Mouse (Mus musculus) heart, embryonic 13.5 days (tissue): Measurements from ENCODE around the gene Fbxl18. TPM values are rescaled to one million over a fixed set of nuclear protein-coding genes. Genes with fewer than 3 reads are reported as not detected.
A peak's percentile ranks its signal among the peaks of the same experiment; 100 is the strongest.

Source experiments
- ATAC-seq: fragments of 200-750 bp; cut with Nextera tagmentation; 2 replicates; pipeline ENCODE4 v1.8.0; 2017; ENCODE audit warnings: moderate TSS enrichment; ENCODE audit not compliant: insufficient number of reproducible peaks, low FRiP score, low TSS enrichment; ENCODE audit errors: extremely low read depth
- H3K27ac ChIP-seq: fragments of 300-500 bp; sonication (generic); replicated peaks from 2 replicates; pipeline ENCODE4 v1.5.1; 2015; ENCODE audit warnings: moderate library complexity, mild to moderate bottlenecking, inconsistent platforms
- H3K27me3 ChIP-seq: fragments of 300-500 bp; sonication (generic); replicated peaks from 2 replicates; pipeline ENCODE4 v1.6.1; 2015; ENCODE audit warnings: mild to moderate bottlenecking, inconsistent platforms
- H3K36me3 ChIP-seq: fragments of 300-500 bp; sonication (generic); 2 replicates; pipeline ENCODE4 v1.6.1; 2015; ENCODE audit warnings: mild to moderate bottlenecking, inconsistent platforms
- H3K4me1 ChIP-seq: fragments of 300-500 bp; sonication (generic); 2 replicates; pipeline ENCODE4 v1.6.1; 2015; ENCODE audit warnings: inconsistent platforms
- H3K4me2 ChIP-seq: fragments of 300-500 bp; sonication (generic); 2 replicates; pipeline ENCODE4 v1.6.1; 2015; ENCODE audit warnings: inconsistent platforms, mild to moderate bottlenecking, moderate library complexity
- H3K4me3 ChIP-seq: fragments of 300-500 bp; sonication (generic); 2 replicates; pipeline ENCODE4 v1.5.1; 2015; ENCODE audit warnings: moderate library complexity, mild to moderate bottlenecking, inconsistent platforms
- H3K9ac ChIP-seq: fragments of 300-500 bp; sonication (generic); 2 replicates; pipeline ENCODE4 v1.6.1; 2015; ENCODE audit warnings: inconsistent platforms, mild to moderate bottlenecking, moderate library complexity
- H3K9me3 ChIP-seq: fragments of 300-500 bp; sonication (generic); 2 replicates; pipeline ENCODE4 v1.6.1; 2016; ENCODE audit warnings: inconsistent platforms
- WGBS: fragments of 180-500 bp; shearing (Covaris S2); methylation state at CpG from one replicate; pipeline ENCODE4 v1.1.7; 2015; ENCODE audit warnings: mixed read lengths; 5-methylcytosine and 5-hydroxymethylcytosine counted together
- polyA plus RNA-seq: library from polyadenylated mRNA; unstranded; fragments of >200 nt; fragmentation: Nextera tagmentation; extraction: Ambion mirVana; gene quantifications from 2 replicates; pipeline ENCODE4 v1.2.1, GENCODE M21; 2015

Fbxl18 gene
- polyA plus RNA-seq: 8.7 and 9.5 TPM in 2 replicates

- ATAC-seq: peak; percentile 94
- Histone ChIP-seq H3K9me3 (no peaks in the 10 kb centered on the region), H3K27ac (peak within 1 kb of the TSS; percentile 83), H3K4me2 (peak within 1 kb of the TSS; percentile 98), H3K4me3 (peak within 1 kb of the TSS; percentile 84), H3K27me3 (no peaks in the 10 kb centered on the region), H3K9ac (peak within 1 kb of the TSS; percentile 94), H3K36me3 (peaks cover 28% of the 10 kb centered on the region), H3K4me1 (peaks cover 23% of the 10 kb centered on the region)
- under 1% methylated on average over 40 of the region's 40 CpGs for WGBS
Observed at GRCm38 (mm10) chr5:142894918-142895613, at the start of gene Fbxl18. Gene Fbxl18 (minus strand): TSS chr5:142895421.

- Histone ChIP-seq H3K9me3 (0 out of 2 replicates have a peak, but pooled peaks cover 6% of the 10 kb centered on the region), H3K27me3 (no peaks in the 10 kb centered on the region), H3K36me3 (no peaks in the 10 kb centered on the region), H3K4me1 (peaks cover 10% of the 10 kb centered on the region), H3K4me3 (no peak overlapping the region), H3K9ac (no peak overlapping the region), H3K27ac (no peak overlapping the region), H3K4me2 (no peak overlapping the region)
- no peak for ATAC-seq
- 63% methylated on average over 2 of the region's 2 CpGs for WGBS
Observed at GRCm38 (mm10) chr5:142940393-142940792, 45.2 kb upstream of the Fbxl18 start.

- Histone ChIP-seq H3K27ac (no peak overlapping the region), H3K9me3 (0 out of 2 replicates have a peak, but pooled peaks cover 6% of the 10 kb centered on the region), H3K27me3 (no peaks in the 10 kb centered on the region), H3K36me3 (no peaks in the 10 kb centered on the region), H3K4me2 (peak overlapping the region; percentile 24), H3K4me1 (peaks cover 10% of the 10 kb centered on the region), H3K4me3 (no peak overlapping the region), H3K9ac (0 out of 2 replicates have a peak overlapping the region, but pooled peaks have one; percentile 28)
- ATAC-seq: no peak
- 38% methylated on average over 19 of the region's 19 CpGs for WGBS
Observed at GRCm38 (mm10) chr5:142937956-142938727, 42.9 kb upstream of the Fbxl18 start.

- WGBS: 4% methylated on average over 17 of the region's 17 CpGs
- H3K9me3 ChIP-seq: 0 out of 2 replicates have a peak, but pooled peaks cover 6% of the 10 kb centered on the region
- no peaks in the 10 kb centered on the region for H3K36me3 ChIP-seq
- H3K4me3 ChIP-seq: peak overlapping the region; percentile 43
- ATAC-seq: no peak
- peak overlapping the region; percentile 68 for H3K27ac ChIP-seq
- peak overlapping the region; percentile 70 for H3K4me2 ChIP-seq
- H3K4me1 ChIP-seq: peaks cover 18% of the 10 kb centered on the region
- peak overlapping the region; percentile 76 for H3K9ac ChIP-seq
- H3K27me3 ChIP-seq: no peaks in the 10 kb centered on the region
Observed at GRCm38 (mm10) chr5:142936336-142936719, 41.1 kb upstream of the Fbxl18 start.

- Histone ChIP-seq H3K27me3 (no peaks in the 10 kb centered on the region), H3K9ac (peak overlapping the region; percentile 76), H3K4me2 (peak overlapping the region; percentile 70), H3K9me3 (0 out of 2 replicates have a peak, but pooled peaks cover 4% of the 10 kb centered on the region), H3K36me3 (no peaks in the 10 kb centered on the region), H3K4me3 (peak overlapping the region; percentile 43), H3K27ac (peak overlapping the region; percentile 68), H3K4me1 (peaks cover 24% of the 10 kb centered on the region)
- 18% methylated on average over 13 of the region's 13 CpGs for WGBS
- peak; percentile 55; the same call in 1 of the 2 replicates for ATAC-seq
Observed at GRCm38 (mm10) chr5:142935642-142936335, 40.6 kb upstream of the Fbxl18 start.

GRCm38 (mm10) chr5:142932731-142933130 lies 37.5 kb upstream of the Fbxl18 start:
- Histone ChIP-seq H3K27ac (no peak overlapping the region), H3K4me1 (peaks cover 36% of the 10 kb centered on the region), H3K4me3 (no peak overlapping the region), H3K4me2 (no peak overlapping the region), H3K9ac (no peak overlapping the region), H3K27me3 (no peaks in the 10 kb centered on the region), H3K36me3 (no peaks in the 10 kb centered on the region), H3K9me3 (no peaks in the 10 kb centered on the region)
- no peak for ATAC-seq
- WGBS: 75% methylated on average over 8 of the region's 8 CpGs

GRCm38 (mm10) chr5:142932084-142932685 lies 37.0 kb upstream of the Fbxl18 start:
- Histone ChIP-seq H3K27me3 (no peaks in the 10 kb centered on the region), H3K4me2 (peak overlapping the region; percentile 50), H3K36me3 (no peaks in the 10 kb centered on the region), H3K4me3 (no peak overlapping the region), H3K9ac (peak overlapping the region; percentile 72), H3K27ac (peak overlapping the region; percentile 33), H3K9me3 (no peaks in the 10 kb centered on the region), H3K4me1 (peaks cover 42% of the 10 kb centered on the region)
- WGBS: 20% methylated on average over 9 of the region's 9 CpGs
- ATAC-seq: 0 out of 2 replicates have a peak, but pooled peaks have one; percentile 35

GRCm38 (mm10) chr5:142931241-142931745 lies 36.1 kb upstream of the Fbxl18 start:
- no peaks in the 10 kb centered on the region for H3K27me3 ChIP-seq
- peaks cover 51% of the 10 kb centered on the region for H3K4me1 ChIP-seq
- no peaks in the 10 kb centered on the region for H3K9me3 ChIP-seq
- H3K4me3 ChIP-seq: no peak overlapping the region
- peak overlapping the region; percentile 33; the same call in 1 of the 2 replicates for H3K27ac ChIP-seq
- no peak for ATAC-seq
- H3K4me2 ChIP-seq: peak overlapping the region; percentile 50; the same call in 1 of the 2 replicates
- H3K36me3 ChIP-seq: no peaks in the 10 kb centered on the region
- peak overlapping the region; percentile 72 for H3K9ac ChIP-seq
- 83% methylated on average over 9 of the region's 9 CpGs for WGBS

GRCm38 (mm10) chr5:142929400-142929752 lies 34.2 kb upstream of the Fbxl18 start:
- 16% methylated on average over 4 of the region's 4 CpGs for WGBS
- ATAC-seq: no peak

GRCm38 (mm10) chr5:142928749-142929399 lies 33.7 kb upstream of the Fbxl18 start:
- Histone ChIP-seq H3K4me3 (peak overlapping the region; percentile 66), H3K36me3 (no peaks in the 10 kb centered on the region), H3K9me3 (no peaks in the 10 kb centered on the region), H3K4me2 (peak overlapping the region; percentile 78), H3K9ac (peak overlapping the region; percentile 89), H3K27me3 (no peaks in the 10 kb centered on the region), H3K4me1 (peaks cover 63% of the 10 kb centered on the region), H3K27ac (peak overlapping the region; percentile 96)
- 2% methylated on average over 28 of the region's 35 CpGs for WGBS
- ATAC-seq: no peak

More at GRCm38 (mm10) chr5:142929400-142929752, 34.2 kb upstream of the Fbxl18 start:
- H3K4me1 ChIP-seq: peaks cover 61% of the 10 kb centered on the region
- peak overlapping the region; percentile 89 for H3K9ac ChIP-seq
- H3K9me3 ChIP-seq: no peaks in the 10 kb centered on the region
- H3K4me2 ChIP-seq: peak overlapping the region; percentile 78
- H3K27me3 ChIP-seq: no peaks in the 10 kb centered on the region
- peak overlapping the region; percentile 96 for H3K27ac ChIP-seq
- no peaks in the 10 kb centered on the region for H3K36me3 ChIP-seq
- H3K4me3 ChIP-seq: peak overlapping the region; percentile 66
